Mouse (Mus musculus) heart, embryonic 14.5 days (tissue): Measurements from ENCODE around the gene Krtap28-10. TPM values are rescaled to one million over a fixed set of nuclear protein-coding genes. Genes with fewer than 3 reads are reported as not detected.
A peak's percentile ranks its signal among the peaks of the same experiment; 100 is the strongest.

ENCODE experiments used
- ATAC-seq: fragments of 200-750 bp; cut with Nextera tagmentation; 2 replicates; pipeline ENCODE4 v1.8.0; 2017; ENCODE audit warnings: low read depth, moderate TSS enrichment; ENCODE audit not compliant: insufficient number of reproducible peaks, insufficient read depth, low FRiP score
- H3K27ac ChIP-seq, 2 experiments: fragments of 200-500 bp in 1 of 2; fragments of 300-500 bp in 1 of 2; sonication (generic) in 1 of 2; replicated peaks in 1 of 2; 2 replicates each; pipeline ENCODE4 v1.5.1; 2012 to 2014; ENCODE audit warnings: low read depth in 2 of 2, low read length in 2 of 2, control low read depth in 1 of 2, mild to moderate bottlenecking in 1 of 2, mixed read lengths in 1 of 2; ENCODE audit not compliant: control insufficient read depth in 1 of 2, insufficient read depth in 1 of 2
- H3K27me3 ChIP-seq: fragments of 300-500 bp; sonication (generic); 2 replicates; pipeline ENCODE4 v1.6.1; 2014; ENCODE audit warnings: mild to moderate bottlenecking, low read length, control low read depth; ENCODE audit not compliant: control insufficient read depth, insufficient read depth
- H3K36me3 ChIP-seq: fragments of 300-500 bp; sonication (generic); 2 replicates; pipeline ENCODE4 v1.6.1; 2014; ENCODE audit warnings: mild to moderate bottlenecking, control low read depth, low read length, mixed read lengths; ENCODE audit not compliant: control insufficient read depth, insufficient read depth
- H3K4me1 ChIP-seq, 2 experiments: fragments of 200-500 bp in 1 of 2; fragments of 300-500 bp in 1 of 2; sonication (generic) in 1 of 2; 2 replicates each; pipeline ENCODE4 v1.6.1; 2012 to 2014; ENCODE audit warnings: low read length in 2 of 2, control low read depth in 1 of 2, mixed read lengths in 1 of 2; ENCODE audit not compliant: control insufficient read depth in 2 of 2, insufficient read depth in 2 of 2
- H3K4me2 ChIP-seq: fragments of 300-500 bp; sonication (generic); 2 replicates; pipeline ENCODE4 v1.6.1; 2014; ENCODE audit warnings: mild to moderate bottlenecking, low read length
- H3K4me3 ChIP-seq, 2 experiments: fragments of 200-500 bp in 1 of 2; fragments of 300-500 bp in 1 of 2; sonication (generic) in 1 of 2; 2 replicates each; pipeline ENCODE4 v1.5.1; 2012 to 2014; ENCODE audit warnings: low read length in 2 of 2, mild to moderate bottlenecking in 2 of 2, control low read depth in 1 of 2, low read depth in 1 of 2, moderate library complexity in 1 of 2; ENCODE audit not compliant: control insufficient read depth in 1 of 2, insufficient read depth in 1 of 2
- H3K9ac ChIP-seq: fragments of 300-500 bp; sonication (generic); 2 replicates; pipeline ENCODE4 v1.6.1; 2014; ENCODE audit warnings: mild to moderate bottlenecking, low read length
- H3K9me3 ChIP-seq: fragments of 300-500 bp; sonication (generic); 2 replicates; pipeline ENCODE4 v1.6.1; 2016; ENCODE audit warnings: low read length, control low read depth; ENCODE audit not compliant: control insufficient read depth
- WGBS: fragments of 180-500 bp; shearing (Covaris S2); extraction: QIAGEN DNeasy Blood & Tissue Kit; methylation state at CpG from one replicate; pipeline ENCODE4 v1.1.7; 2014; 5-methylcytosine and 5-hydroxymethylcytosine counted together
- polyA plus RNA-seq: library from polyadenylated mRNA; unstranded; fragments of >200 nt; fragmentation: Nextera tagmentation; extraction: Ambion mirVana; gene quantifications from 2 replicates; pipeline ENCODE4 v1.2.1, GENCODE M21; 2014

Krtap28-10 gene
- polyA plus RNA-seq: not detected in 2 replicates

DNA sequence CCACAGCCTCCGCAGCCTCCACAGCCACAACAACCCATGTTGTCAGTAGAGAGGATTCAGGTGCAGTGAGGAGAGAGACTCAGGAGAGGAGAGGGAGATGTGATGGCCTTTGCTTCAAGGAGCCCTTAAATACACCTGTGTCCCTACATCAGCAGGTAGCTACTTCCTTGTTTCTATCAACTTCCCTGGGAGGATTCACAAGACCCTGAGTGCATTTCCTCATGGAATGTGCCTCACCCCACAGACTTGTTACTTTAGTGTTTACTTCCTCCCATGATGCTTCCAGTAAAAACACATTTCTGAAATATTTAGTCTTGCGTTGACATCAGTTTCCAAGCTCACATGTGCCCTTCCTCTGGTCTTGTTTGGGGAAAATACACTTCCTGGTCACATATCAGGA is at the start of gene Krtap28-10:
Gene Krtap28-10, minus strand, starts transcription at position 101 of the 400 bp plus-strand sequence.
- H3K36me3 ChIP-seq: no peaks in the 10 kb centered on the region

DNA sequence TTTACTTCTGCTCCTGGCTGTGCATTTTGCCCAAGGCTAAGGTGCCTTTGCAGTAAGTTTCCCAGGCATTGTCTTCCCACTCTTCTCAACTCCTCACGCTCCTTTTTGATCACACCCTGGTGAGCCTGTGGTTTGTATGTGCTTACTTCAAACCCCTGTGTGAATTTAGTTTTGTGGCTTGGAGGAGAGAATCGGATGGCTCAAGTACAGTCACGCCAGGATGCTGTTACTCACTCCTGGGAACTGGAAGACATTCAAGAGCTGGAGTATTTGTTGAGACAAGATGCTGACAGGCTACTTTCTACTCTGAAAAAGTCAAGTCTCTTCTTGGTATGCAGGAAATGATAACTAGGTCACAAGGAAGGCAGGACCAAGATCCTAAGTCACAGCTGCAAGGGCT is 49.0 kb upstream of the Krtap28-10 start:
- 41% methylated on average over 3 of the region's 3 CpGs for WGBS
- Histone ChIP-seq H3K9ac (no peak overlapping the region), H3K4me1 (peaks cover 0 to 4% of the 10 kb centered on the region in 2 experiments; a peak in 2 of 4 replicates)

More for the DNA sequence above, at the start of gene Krtap28-10:
- Histone ChIP-seq H3K4me1 (peaks cover 2 to 6% of the 10 kb centered on the region in 2 experiments; a peak in 1 of 4 replicates), H3K27me3 (no peaks in the 10 kb centered on the region), H3K4me3 (no peak within 1 kb of the TSS), H3K9me3 (no peaks in the 10 kb centered on the region), H3K4me2 (no peak within 1 kb of the TSS), H3K9ac (no peak within 1 kb of the TSS), H3K27ac (no peak within 1 kb of the TSS)
- 88% methylated on average over 2 of the region's 2 CpGs for WGBS
- no peak for ATAC-seq

DNA sequence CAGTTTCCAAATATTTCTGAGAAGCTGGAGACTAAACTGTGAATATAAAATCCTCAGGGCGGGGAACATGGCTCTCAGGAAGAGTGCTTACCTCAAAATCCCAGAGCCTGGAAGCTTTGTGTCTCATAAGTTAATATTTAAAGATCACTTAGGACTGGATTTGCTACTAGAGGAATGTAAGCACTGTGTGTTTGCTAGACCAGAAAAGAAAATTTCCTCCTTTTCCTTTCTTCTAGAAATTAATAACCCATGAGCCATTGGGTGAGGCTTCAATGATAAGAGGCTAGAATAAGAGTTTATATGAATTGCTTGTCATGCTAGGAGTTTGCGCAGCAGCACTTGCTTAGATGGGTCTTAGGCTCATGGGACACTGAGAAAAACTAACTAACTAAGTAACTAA is 42.5 kb upstream of the Krtap28-10 start:
- no peak overlapping the region for H3K27ac ChIP-seq

More for the DNA sequence above, 49.0 kb upstream of the Krtap28-10 start:
- H3K27ac ChIP-seq: no peak overlapping the region
- no peak overlapping the region for H3K4me3 ChIP-seq
- H3K36me3 ChIP-seq: no peaks in the 10 kb centered on the region
- H3K27me3 ChIP-seq: no peaks in the 10 kb centered on the region
- no peak overlapping the region for H3K4me2 ChIP-seq
- H3K9me3 ChIP-seq: no peaks in the 10 kb centered on the region
- ATAC-seq: no peak

DNA sequence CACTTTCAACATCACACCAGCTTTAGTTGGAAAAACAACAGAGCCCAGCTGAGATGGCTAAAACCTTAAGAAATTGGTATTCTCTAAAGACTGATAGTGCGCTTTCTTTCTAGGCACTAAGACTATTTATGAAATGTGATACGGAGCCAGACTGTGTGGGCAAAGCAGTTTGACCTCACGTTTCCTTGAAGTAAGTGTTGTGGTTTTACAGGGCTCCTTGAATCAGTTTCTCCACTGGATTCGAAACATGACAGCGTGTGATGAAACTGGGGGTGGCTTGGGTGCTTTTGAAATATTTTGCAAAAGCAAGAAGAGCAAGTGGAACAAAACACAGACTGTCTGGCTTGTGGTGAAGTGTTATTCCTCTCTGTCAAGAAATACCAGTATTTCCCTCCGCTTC is 34.7 kb upstream of the Krtap28-10 start:
- WGBS: 81% methylated on average over 6 of the region's 6 CpGs
- Histone ChIP-seq H3K9me3 (no peaks in the 10 kb centered on the region), H3K27ac (no peak overlapping the region), H3K4me3 (no peak overlapping the region), H3K36me3 (no peaks in the 10 kb centered on the region), H3K4me1 (no peaks in the 10 kb centered on the region; a peak in 1 of 4 replicates), H3K9ac (no peak overlapping the region), H3K27me3 (no peaks in the 10 kb centered on the region), H3K4me2 (no peak overlapping the region)
- no peak for ATAC-seq

More for the DNA sequence above, 42.5 kb upstream of the Krtap28-10 start:
- no peak for ATAC-seq
- H3K27me3 ChIP-seq: no peaks in the 10 kb centered on the region
- H3K9me3 ChIP-seq: no peaks in the 10 kb centered on the region
- no peak overlapping the region for H3K4me2 ChIP-seq
- no peaks in the 10 kb centered on the region for H3K4me1 ChIP-seq
- H3K4me3 ChIP-seq: no peak overlapping the region
- H3K9ac ChIP-seq: no peak overlapping the region
- H3K36me3 ChIP-seq: no peaks in the 10 kb centered on the region
- WGBS: 88% methylated on average over 2 of the region's 2 CpGs

DNA sequence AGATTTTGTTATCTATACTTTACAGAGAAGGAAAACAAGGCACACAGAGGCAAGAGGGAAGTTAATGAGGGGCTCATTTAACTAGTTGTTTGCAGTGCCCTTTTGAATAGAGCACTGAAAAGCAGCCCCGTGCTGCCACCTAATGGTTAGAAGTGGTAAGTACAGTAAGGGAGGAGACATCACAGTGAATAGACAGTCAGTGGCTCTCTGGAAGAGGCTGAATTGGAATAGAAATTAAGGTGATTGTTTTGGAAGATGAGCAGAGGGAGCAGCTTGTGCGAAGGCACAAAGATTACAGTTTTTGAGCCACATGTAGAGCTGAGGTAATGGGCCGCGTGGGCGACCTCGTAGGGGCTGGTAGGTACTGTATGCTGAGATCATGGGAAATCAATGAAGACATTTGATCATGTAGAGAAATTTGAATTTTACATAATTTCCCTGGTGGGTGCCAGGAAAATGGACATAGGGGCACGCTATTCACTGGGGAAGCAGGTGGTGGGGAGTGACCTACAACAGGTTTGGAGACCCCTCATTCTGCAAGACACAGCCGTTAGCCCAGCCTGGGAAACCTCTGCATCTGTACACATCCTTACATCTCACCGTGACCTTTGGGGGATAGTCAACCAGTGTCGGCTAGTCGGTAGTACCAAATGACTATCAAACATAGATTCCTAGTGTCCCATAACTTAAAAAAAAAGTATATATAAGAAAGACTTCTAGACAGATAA is 34.1 kb upstream of the Krtap28-10 start:
- H3K4me2 ChIP-seq: peak overlapping the region; percentile 58
- no peaks in the 10 kb centered on the region for H3K27me3 ChIP-seq
- no peaks in the 10 kb centered on the region for H3K9me3 ChIP-seq
- ATAC-seq: no peak
- H3K9ac ChIP-seq: peak overlapping the region; percentile 38; the same call in 1 of the 2 replicates
- H3K4me1 ChIP-seq: no peaks in the 10 kb centered on the region; a peak in 1 of 4 replicates
- peak overlapping the region in 1 of 2 experiments; percentile 31; a peak in 3 of 4 replicates for H3K4me3 ChIP-seq
- H3K27ac ChIP-seq: no peak overlapping the region
- H3K36me3 ChIP-seq: no peaks in the 10 kb centered on the region
- 43% methylated on average over 11 of the region's 11 CpGs for WGBS

DNA sequence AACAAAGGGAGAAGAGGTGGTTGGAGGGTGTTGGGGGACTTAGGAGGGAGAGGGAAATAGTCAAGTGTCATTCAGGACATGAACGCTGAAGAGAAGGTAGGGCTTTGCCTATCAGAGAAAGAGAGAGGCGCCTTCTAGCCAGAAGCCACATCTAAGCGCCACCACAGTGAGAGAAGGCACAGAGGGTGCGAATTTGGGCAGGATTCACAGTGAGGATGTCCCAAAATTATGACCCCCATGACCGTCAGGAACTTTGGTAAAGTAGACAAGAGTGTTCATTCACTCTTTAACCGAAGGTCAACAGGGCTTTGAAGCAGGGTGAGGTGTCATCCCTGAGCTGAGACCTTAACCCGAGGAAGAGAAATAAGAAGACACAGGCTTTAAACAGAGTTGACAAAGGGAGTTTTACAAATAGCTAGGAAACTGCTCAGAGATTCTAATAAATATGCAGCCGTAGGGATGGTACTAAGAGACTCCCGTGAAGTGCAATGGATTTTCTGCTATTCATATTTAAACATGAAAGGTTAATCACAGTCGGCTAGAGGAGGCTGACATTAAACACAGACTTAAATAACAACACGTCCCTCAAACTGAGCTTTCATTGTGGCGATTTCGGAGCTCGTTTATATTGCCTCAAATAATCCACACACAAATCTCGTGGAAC is 33.4 kb upstream of the Krtap28-10 start:
- Histone ChIP-seq H3K4me3 (peak overlapping the region in 1 of 2 experiments; percentile 31; a peak in 3 of 4 replicates), H3K9ac (peak overlapping the region; percentile 38; the same call in 1 of the 2 replicates), H3K4me1 (no peaks in the 10 kb centered on the region; a peak in 1 of 4 replicates), H3K9me3 (no peaks in the 10 kb centered on the region), H3K27ac (no peak overlapping the region), H3K4me2 (peak overlapping the region; percentile 58), H3K36me3 (no peaks in the 10 kb centered on the region), H3K27me3 (no peaks in the 10 kb centered on the region)
- 41% methylated on average over 15 of the region's 15 CpGs for WGBS
- ATAC-seq: no peak

DNA sequence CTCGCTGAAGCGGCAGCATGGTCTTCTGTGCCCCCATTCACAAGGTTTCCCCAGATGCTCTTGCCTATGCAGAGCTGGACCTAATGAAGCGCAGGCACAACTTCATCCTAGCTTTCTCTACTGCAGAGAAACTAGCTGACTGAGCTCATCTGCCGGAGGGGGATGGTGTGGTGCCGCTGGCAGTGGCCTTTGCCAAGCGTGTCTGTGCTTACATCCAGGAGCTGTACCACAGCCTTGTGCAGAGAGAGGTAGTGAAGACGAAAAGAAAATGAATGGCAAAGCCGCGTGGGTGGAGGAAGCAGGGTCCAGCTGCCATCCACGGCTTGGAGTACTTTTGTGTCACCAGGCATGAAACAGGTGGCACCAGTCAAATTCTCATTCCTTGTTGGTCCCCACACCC is 24.9 kb upstream of the Krtap28-10 start:
- Histone ChIP-seq H3K36me3 (no peaks in the 10 kb centered on the region), H3K9me3 (no peaks in the 10 kb centered on the region), H3K9ac (no peak overlapping the region), H3K4me1 (no peaks in the 10 kb centered on the region), H3K27me3 (no peaks in the 10 kb centered on the region), H3K27ac (no peak overlapping the region), H3K4me2 (no peak overlapping the region), H3K4me3 (no peak overlapping the region)
- no peak for ATAC-seq
- 81% methylated on average over 10 of the region's 10 CpGs for WGBS
